Mouse (Mus musculus) C2C12 (cell line): ENCODE data around the gene Bpifa5. TPM values are rescaled to one million over a fixed set of nuclear protein-coding genes. Genes with fewer than 3 reads are reported as not detected.

ENCODE experiments used
- H3K27me3 ChIP-seq: one replicate; pipeline ENCODE4 v1.6.1; 2011; ENCODE audit not compliant: control insufficient read depth, insufficient read depth, insufficient read length
- H3K36me3 ChIP-seq: one replicate; pipeline ENCODE4 v1.6.1; 2011; ENCODE audit not compliant: control insufficient read depth, insufficient read depth
- H3K4me3 ChIP-seq: one replicate; pipeline ENCODE4 v1.5.1; 2011; ENCODE audit warnings: mild to moderate bottlenecking, control low read depth; ENCODE audit not compliant: poor library complexity, insufficient read depth, severe bottlenecking
- H3K79me2 ChIP-seq: one replicate; pipeline ENCODE4 v1.6.1; 2011; ENCODE audit not compliant: control insufficient read depth, insufficient read depth
- H3K79me3 ChIP-seq: one replicate; pipeline ENCODE4 v1.6.1; 2011; ENCODE audit warnings: low read depth, control low read depth
- H3ac ChIP-seq: one replicate; pipeline ENCODE3; 2011; ENCODE audit warnings: low read depth; ENCODE audit not compliant: control insufficient read depth, insufficient read length
- CEBPB ChIP-seq: IDR thresholded peaks from one replicate; pipeline ENCODE4 v1.6.1; 2011; ENCODE audit warnings: low read depth, mild to moderate bottlenecking, control low read depth, moderate library complexity
- CTCF ChIP-seq: IDR thresholded peaks from one replicate; pipeline ENCODE4 v1.5.1; 2011; ENCODE audit not compliant: control insufficient read depth, insufficient read depth, insufficient read length
- FOSL1 ChIP-seq: IDR thresholded peaks from one replicate; pipeline ENCODE4 v1.8.0; 2011; ENCODE audit warnings: mild to moderate bottlenecking, low read length; ENCODE audit not compliant: poor library complexity, insufficient read depth, severe bottlenecking
- MAX ChIP-seq: IDR thresholded peaks from one replicate; pipeline ENCODE4 v1.6.1; 2011; ENCODE audit warnings: mild to moderate bottlenecking, control low read depth
- MYOD1 ChIP-seq: IDR thresholded peaks from one replicate; pipeline ENCODE4 v1.6.1; 2011; ENCODE audit warnings: low read depth; ENCODE audit not compliant: control insufficient read depth, insufficient read length
- MYOG ChIP-seq: IDR thresholded peaks from one replicate; pipeline ENCODE4 v1.6.1; 2011; ENCODE audit not compliant: control insufficient read depth, insufficient read length; ENCODE audit errors: extremely low read depth
- USF1 ChIP-seq: IDR thresholded peaks from one replicate; pipeline ENCODE4 v1.6.1; 2011; ENCODE audit warnings: low read depth, mild to moderate bottlenecking, control low read depth, moderate library complexity
- polyA plus RNA-seq: library from polyadenylated mRNA; unstranded; fragments of >200 nt; fragmentation: generic; extraction: Trizol; gene quantifications from one replicate; pipeline ENCODE4 v1.2.1, GENCODE M21; 2012; ENCODE audit warnings: missing spikeins

The Bpifa5 gene
- polyA plus RNA-seq, 1 experiment = not detected

DNA sequence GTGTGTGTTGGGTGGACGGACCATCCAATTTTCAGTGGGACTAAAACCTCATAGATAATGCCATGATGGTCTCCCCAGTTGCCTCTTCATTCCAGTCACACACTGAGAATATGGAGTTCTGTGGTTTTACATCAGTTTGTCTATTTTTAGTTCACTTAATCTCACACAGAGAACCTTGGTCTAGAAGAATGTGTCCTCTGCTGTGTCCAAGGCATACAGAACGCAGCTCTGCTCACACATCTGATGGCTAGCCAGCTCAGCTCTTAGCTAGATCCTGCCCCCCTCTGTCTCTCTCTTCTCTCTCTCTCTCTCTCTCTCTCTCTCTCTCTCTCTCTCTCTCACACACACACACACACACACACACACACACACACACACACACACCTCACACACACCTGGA, 29.7 kb downstream of the Bpifa5 start:
- no peak for TF ChIP-seq MYOG
- no peak for TF ChIP-seq MYOD1
- TF ChIP-seq USF1 = no peak
- no peak for TF ChIP-seq FOSL1
- TF ChIP-seq CEBPB = no peak
- no peak for TF ChIP-seq CTCF
- TF ChIP-seq MAX = no peak
- H3K79me2 ChIP-seq = no peaks in the 10 kb centered on the region
- H3K27me3 ChIP-seq = no peaks in the 10 kb centered on the region
- H3K79me3 ChIP-seq = no peaks in the 10 kb centered on the region
- no peak overlapping the region for H3K4me3 ChIP-seq
- H3K36me3 ChIP-seq = no peaks in the 10 kb centered on the region
- no peak overlapping the region for H3ac ChIP-seq

DNA sequence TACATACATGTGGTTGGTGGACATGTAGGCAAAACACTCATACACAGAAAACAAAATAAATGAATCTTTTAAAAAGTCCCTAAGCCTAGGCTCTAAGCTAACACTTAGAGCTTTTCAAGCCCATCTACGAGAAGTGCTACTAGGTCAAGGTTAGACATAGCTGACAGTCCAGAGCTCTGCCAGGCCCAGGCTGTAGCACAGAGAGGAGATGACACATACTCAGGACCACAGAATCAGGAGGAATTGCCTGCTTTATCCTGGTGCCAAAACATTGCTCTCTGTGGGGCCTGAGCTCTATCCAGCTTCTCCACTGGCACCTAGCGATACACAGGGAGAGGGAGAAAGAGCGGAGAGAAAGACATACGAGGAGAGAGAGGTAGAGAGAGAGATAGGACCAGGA, 30.7 kb downstream of the Bpifa5 start:
- no peaks in the 10 kb centered on the region for H3K27me3 ChIP-seq
- TF ChIP-seq CTCF = no peak
- TF ChIP-seq MAX = no peak
- no peak for TF ChIP-seq CEBPB
- no peak for TF ChIP-seq MYOG
- no peak for TF ChIP-seq FOSL1
- no peak for TF ChIP-seq MYOD1
- no peak for TF ChIP-seq USF1
- H3K36me3 ChIP-seq = no peaks in the 10 kb centered on the region
- H3ac ChIP-seq = no peak overlapping the region
- H3K4me3 ChIP-seq = no peak overlapping the region
- no peaks in the 10 kb centered on the region for H3K79me3 ChIP-seq
- no peaks in the 10 kb centered on the region for H3K79me2 ChIP-seq

DNA sequence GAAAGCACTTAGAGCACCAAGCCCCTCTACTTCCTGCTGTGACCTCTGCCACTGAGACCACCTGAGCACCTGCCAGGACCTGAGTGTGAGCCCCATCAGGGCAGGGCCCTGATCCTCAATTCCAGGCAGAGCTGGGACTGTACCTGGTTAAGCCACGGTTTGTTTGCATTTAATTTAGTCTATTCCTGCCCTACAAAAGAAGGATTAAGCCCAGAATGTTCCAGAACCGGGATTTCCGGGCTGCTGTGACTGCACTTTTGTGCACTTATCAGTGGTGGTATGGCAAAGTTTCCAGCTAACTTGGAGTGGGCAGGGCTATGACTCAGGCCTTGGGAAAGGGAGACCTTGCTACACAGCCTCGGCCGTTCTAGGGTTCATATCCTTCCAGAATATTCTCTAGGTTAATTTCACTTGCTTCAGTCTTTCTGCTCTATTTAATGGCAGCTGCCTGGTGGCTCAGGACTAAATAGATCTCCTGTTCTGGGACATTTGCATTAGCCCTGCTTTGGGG, 31.6 kb downstream of the Bpifa5 start:
- Histone ChIP-seq H3K4me3 (no peak overlapping the region), H3K36me3 (no peaks in the 10 kb centered on the region), H3K27me3 (no peaks in the 10 kb centered on the region), H3K79me2 (no peaks in the 10 kb centered on the region), H3K79me3 (no peaks in the 10 kb centered on the region), H3ac (no peak overlapping the region)
- TF ChIP-seq CEBPB (no peak), CTCF (no peak), FOSL1 (no peak)

DNA sequence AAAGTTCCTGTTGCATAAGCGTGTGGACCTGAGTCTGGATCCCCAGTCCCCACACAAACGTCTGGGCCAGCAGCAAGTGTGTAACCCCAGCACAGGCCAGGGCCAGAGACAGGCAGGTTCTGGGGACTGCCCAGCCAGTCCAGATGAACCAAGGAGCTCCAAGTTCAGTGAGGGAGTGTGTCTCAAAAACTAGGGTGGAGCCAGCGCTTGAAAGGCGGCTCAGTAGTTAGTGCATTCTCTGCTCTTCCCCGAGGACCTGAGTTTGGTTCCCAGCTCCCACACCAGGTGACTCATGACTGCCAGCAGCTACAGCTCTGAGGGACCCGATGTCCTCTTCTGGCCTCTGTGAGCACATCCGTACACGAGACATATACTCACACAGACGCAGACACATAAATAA, 34.6 kb downstream of the Bpifa5 start:
- Histone ChIP-seq H3K79me2 (no peaks in the 10 kb centered on the region), H3K36me3 (no peaks in the 10 kb centered on the region), H3ac (no peak overlapping the region), H3K4me3 (no peak overlapping the region), H3K79me3 (no peaks in the 10 kb centered on the region), H3K27me3 (no peaks in the 10 kb centered on the region)
- no peak for TF ChIP-seq CEBPB
- no peak for TF ChIP-seq USF1
- TF ChIP-seq MYOG = no peak
- no peak for TF ChIP-seq MAX
- no peak for TF ChIP-seq CTCF
- TF ChIP-seq FOSL1 = no peak
- no peak for TF ChIP-seq MYOD1

DNA sequence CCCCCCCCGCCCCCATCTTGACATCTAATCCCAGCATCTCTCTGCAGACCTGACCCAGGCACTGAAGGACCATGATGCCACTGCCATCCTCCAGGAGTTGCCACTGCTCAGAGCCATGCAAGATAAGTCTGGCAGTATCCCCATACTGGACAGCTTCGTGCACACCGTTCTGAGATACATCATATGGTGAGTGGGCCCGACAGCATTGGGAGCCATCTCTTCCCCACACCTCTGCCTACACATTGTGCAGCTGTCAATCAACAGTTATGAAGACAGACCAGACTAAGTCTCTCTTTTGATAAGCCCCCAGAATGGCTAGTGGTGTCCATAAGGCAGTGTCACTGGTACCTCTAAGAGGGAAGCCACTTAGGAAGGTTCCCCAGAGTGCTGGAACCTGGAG, 42.2 kb downstream of the Bpifa5 start:
- Histone ChIP-seq H3K4me3 (no peak overlapping the region), H3ac (no peak overlapping the region), H3K79me2 (no peaks in the 10 kb centered on the region), H3K79me3 (no peaks in the 10 kb centered on the region), H3K36me3 (no peaks in the 10 kb centered on the region), H3K27me3 (no peaks in the 10 kb centered on the region)
- TF ChIP-seq MYOG (no peak), MYOD1 (no peak), FOSL1 (no peak), CEBPB (no peak), MAX (no peak), USF1 (no peak), CTCF (no peak)

DNA sequence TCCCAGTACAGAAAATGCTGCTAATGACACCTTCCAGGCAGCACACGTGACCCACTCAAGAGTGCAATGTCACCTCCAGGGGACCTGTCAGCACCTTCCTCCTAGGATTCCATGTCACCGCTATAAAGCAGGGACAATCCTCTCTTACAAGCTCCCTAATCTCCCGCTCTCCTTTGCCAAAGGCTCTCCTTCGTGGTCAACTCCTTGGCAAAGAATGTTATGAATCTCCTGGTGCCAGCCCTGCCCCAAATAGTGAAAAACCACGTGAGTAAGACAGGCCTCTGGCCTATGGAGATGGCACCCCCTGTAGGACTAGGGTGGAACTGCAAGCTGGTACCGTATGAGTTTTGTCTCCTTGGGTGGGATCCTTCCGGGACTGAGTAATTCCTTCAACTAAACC, 44.5 kb downstream of the Bpifa5 start:
- H3K79me2 ChIP-seq = no peaks in the 10 kb centered on the region
- no peak overlapping the region for H3K4me3 ChIP-seq
- H3K79me3 ChIP-seq = no peaks in the 10 kb centered on the region
- peak; percentile 32 for TF ChIP-seq USF1
- TF ChIP-seq MYOG = no peak
- H3ac ChIP-seq = no peak overlapping the region
- H3K36me3 ChIP-seq = no peaks in the 10 kb centered on the region
- no peaks in the 10 kb centered on the region for H3K27me3 ChIP-seq
